Mouse (Mus musculus): ENCODE data around the gene Slc25a39. TPM values are rescaled to one million over a fixed set of nuclear protein-coding genes. Genes with fewer than 3 reads are reported as not detected.
"Not testable (repeated sequence)": the region's sequence is repeated elsewhere in the genome, so short reads cannot be mapped to it uniquely, and the experiment has no call there.

The Slc25a39 gene
- total RNA-seq, 2 experiments from 2014 or later = 22.8 to 47.5 TPM

DNA sequence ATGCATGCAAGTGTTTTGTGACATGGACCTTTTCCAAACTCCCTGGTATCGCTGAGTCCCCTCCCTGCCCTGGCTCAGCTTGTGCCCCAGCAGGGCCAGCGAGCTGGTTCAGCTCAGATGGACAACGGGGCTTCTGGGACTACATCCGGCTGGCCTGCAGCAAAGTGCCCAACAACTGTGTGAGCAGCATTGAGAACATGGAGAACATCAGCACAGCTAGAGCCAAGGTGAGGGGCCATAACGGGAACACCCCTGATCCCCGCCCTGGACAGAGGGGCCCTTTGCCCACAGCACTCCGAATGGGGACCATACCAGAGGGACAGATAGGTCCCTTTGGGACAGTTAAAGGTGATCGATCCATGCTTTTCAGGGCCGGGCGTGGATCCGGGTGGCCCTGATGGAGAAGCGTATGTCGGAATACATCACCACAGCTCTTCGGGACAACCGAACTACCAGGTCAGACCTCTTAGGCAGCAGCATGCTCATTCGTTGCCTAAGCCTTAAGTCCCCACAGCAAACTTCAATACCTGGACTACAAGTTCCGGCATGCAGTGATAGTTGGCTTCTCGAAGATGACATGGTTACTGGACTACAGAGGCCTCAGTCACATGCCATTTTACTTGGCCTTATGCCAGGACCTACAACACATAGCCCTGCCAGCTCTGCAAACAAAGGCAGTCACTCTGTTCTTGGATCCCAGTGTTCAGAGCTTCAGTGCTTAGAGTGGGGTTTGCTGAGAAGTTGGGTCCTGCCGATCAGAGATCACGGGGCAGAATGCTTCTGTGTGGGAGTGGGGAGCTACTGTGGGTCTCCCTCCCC lies 9.5 kb downstream of the Slc25a39 start:
- ATAC-seq (ENCODE audit: poor library complexity, severe bottlenecking) = no peak

DNA sequence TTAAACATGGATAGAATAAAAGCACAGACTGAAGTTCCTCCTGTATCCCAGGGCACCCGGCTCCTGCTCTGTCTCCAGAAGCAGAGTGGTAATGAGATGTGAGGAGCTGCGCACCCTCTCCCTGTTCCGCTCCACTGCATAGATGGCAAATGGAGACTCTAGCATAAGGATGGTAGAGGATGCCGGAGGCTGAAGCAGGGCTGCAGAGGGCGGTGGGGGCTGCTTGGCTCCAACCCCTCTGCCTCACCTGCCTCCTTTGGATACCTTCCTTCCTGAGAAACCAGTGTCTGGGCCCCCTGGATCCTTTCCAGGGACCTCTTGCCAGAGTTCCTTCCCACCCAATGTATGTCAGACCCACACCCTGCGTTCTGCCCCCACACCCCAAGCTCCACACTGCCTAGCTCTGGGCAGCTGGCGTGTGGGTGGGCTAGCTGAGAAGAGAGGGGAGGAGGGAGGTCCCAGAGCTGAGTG lies 11.0 kb downstream of the Slc25a39 start:
- ATAC-seq (ENCODE audit: poor library complexity, severe bottlenecking) = no peak

DNA sequence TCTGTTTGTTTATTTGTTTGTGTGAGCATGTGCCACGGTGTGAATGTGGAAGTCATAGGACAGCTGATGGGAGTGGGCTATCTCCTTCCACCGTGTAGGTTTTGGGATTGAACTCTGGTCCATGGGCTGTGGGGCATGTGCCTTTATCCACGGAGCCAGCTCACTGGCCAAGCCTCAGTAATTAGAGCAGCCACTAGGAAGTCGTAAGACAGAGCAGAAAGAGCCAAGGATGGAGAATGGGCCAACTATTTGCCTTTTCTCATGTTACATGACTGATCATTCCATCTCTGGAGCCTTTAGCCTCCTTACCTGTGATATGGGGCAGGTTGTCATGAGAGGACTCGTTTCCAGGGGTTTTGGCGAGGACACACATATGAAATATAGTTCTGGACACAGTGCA lies 11.5 kb downstream of the Slc25a39 start:
- no peak for ATAC-seq (ENCODE audit: poor library complexity, severe bottlenecking)

DNA sequence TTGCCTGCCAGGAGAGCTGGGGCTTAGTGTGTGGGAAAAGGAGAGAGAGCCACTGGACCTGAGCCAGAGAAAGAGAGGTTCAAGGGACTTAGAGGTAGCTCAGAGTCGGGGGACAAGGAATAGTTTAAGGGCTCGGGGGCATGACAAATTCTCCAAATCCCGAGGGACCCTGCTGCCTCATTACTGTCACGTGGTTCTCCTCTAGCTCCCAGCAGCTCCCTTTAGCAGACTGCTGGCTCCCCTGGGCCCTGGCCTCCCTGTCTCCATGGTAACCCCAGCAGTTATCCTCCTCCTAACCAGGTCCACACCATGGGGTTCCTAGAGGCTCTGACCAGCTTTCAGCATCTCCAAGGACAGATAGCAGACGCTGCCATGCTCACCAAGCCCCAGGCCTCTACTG lies 12.5 kb downstream of the Slc25a39 start:
- ATAC-seq (ENCODE audit: poor library complexity, severe bottlenecking) = no peak

DNA sequence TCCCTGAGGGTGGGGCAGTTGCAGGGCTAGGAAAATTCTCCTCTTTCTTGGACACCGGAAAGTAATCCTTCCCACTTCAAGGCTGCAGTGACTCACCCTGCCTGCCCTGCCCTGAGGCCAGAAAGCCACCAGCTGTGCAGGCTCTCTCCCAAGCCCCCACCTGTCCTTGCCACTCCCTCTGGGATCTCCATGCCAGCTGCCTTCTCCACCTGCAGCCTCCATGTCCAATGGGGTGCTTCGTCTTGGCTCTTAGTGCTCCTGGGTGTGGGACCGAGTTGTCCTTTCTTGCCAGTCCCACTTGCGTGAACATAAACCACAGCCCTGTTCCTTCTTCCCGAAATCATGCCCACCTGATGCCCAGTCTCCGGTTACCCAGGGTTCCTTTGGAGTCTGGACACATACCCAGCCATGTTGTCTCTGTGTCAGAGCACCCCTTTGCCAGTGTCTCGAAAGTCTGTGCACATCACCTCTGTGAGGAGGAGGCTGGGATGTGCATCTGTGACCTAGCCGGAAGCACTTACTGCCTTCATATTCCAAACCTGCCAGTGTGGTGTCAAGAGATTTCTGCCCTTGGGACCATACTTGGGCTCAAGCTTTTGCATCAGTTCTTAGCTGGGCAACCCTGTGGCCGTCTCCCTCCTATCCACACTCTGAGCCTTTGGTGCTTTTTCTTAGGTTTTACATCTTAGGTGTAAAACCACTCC lies 13.2 kb downstream of the Slc25a39 start:
- ATAC-seq (ENCODE audit: poor library complexity, severe bottlenecking) = no peak

DNA sequence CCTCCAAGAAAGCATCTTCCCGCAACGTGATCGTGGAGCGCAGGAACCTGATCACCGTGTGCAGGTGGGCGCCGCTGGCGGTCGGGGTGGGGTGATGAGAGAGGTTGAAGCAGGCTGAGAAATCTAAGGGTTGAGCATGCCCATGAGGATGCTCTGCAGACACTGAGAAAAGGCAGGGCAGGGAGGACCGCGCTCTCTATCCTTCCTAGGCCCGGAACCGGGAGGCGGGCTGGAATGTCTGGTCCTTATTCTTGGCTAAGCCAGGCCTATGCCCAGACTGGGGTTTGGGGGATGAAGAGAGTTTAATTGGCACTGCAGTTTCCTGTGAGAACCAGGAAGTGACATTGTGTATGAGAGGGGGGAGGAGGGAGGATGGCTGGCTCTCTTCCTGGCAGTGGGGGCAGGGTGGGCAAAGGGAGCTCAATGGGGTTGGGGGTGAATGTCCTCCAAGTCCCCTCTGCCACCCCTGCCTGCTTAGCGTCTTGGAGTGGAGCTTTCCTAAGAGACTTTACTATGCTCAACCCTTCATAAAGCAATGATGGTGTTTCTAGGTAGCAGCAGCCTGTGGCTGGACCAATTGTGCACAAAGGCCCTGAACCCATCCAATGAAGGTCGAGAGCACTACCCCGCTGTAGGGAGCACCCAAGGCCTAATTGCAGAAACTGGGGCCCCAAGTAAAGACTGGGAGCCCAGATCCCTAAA lies 13.9 kb downstream of the Slc25a39 start:
- no peak for ATAC-seq (ENCODE audit: poor library complexity, severe bottlenecking)

DNA sequence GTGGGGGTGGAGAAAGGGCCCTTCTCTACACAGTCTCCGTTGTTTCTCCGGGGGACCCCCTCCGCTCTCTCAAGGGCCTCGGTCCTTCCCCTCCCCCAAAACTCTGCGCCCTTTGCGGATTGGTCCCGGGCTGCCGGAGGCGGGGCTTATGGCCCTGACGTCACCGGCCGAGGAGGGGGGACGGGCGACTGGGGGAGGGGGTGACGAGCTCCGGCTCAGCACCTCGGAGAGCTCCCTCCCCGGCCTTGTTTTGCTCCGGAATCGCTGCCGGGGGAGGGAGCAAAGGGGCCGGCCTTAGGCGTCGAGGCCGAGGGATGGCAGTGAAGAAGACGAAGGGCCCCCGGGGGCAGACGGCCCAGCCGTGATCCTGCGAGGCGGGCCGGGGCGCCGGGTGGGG lies 14.5 kb downstream of the Slc25a39 start, which contains the start of gene Rundc3a:
TSS of gene Rundc3a (plus strand) at position 166 of the 397 bp plus-strand sequence.
- peak; percentile 24; the same call in 1 of the 2 replicates for ATAC-seq (ENCODE audit: poor library complexity, severe bottlenecking)

DNA sequence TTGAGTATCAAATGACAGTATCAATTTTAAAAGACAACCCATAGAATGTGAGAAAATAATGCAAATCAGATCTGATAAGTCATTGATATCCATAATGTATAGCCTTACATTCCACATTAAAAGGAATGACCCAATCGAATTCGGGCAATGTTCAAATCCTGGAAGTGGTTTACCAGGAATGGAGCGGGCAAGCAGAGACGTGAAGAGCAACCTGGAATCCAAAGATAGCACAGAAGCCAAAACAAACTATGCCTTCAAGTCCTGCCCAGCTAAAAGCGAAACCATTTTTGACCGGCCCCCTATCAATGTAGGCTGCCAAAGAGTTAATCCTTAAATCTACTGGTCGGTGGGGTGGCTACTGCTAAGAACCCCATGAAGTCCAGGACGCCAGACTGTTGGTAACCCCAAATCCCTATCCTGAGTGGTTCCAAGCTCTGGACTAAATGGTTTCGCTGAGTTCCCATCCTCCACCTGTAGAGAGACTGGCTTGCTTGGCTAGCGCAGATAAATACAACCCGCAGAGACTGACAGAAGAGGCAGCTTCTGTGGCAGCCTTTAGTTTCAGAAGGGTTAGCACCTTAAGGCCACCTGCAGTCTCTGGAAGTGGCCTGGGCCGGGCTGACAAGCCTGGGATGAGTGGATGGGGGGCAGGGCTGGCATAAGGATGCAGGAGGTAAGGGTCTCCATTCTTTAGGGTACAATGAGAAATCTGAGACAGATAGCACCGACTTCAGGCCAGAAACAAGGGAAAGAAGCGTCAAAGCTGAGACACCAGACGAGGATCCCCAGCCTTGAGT lies 15.1 kb downstream of the Slc25a39 start:
- no peak for ATAC-seq (ENCODE audit: poor library complexity, severe bottlenecking)

DNA sequence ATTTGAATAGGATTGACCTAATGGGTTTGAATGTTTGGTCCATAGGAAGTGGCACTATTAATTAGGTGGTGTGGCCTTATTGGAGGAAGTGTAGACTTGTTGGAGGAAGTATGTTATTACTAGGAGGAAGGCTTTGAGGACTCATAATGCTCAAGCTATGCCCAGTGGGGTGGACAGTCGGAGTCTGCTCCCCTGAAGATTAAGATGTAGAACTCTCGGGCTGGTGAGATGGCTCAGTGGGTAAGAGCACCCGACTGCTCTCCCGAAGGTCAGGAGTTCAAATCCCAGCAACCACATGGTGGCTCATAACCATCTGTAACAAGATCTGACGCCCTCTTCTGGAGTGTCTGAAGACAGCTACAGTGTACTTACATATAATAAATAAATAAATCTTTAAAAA lies 18.3 kb downstream of the Slc25a39 start:
- not testable (repeated sequence) for ATAC-seq (ENCODE audit: poor library complexity, severe bottlenecking)

DNA sequence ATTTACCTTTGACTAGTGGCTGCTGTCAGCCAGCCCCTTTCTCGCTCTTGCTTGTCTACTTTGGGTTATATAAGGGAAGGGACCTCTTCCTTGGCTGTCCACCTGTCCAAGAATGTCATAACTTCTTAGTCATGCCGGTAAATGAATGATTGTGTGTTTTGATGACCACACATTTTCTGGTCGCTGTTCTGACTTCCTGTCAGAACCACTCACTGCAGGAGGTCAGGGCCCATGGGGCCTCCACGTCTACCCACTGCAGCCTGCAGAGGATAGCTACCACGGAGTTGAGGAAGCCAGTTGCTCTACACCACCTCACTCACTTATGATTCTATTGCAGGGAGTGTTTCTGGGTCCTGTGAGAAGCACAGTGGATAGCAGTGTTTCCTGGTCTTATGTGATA lies 21.6 kb downstream of the Slc25a39 start:
- ATAC-seq (ENCODE audit: poor library complexity, severe bottlenecking) = no peak

DNA sequence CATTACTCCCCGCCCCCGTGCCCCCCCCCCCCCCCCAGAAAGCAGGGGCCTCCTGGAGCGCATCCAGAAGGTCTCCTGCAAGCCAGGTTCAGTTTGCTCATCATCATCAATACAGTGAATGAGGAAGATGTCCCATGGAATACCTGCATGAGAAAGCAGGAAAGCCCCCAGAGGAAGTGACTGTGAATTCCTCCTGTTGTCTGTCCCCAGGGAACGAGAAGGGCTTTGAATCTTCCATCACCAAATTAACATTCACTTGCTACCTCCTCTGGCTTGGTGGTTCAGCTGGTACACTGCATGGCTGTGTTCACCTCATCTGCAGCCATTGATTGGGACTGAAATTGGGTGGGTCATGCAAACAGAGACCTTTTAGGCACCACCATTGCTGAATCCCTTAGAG lies 22.7 kb downstream of the Slc25a39 start:
- ATAC-seq (ENCODE audit: poor library complexity, severe bottlenecking) = no peak

DNA sequence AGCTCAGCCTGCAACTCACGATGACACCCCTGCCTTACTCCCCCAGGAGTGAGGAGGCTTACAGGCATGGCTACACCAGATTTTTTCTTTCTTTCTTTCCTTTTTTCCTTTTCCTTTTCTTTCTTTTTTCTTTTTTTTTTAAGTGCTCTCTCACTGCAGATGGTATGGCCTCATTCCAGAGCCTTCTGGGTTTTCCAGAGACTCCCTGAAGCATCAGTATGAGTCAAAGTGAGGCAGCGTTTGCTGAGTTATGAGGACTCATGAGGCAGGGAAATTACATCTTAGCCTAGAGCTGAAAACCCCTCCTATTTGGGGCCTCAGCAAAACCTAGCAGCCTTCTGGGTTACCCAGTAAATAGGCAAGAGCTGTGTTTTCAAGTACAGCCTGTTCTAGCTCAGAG lies 23.3 kb downstream of the Slc25a39 start:
- ATAC-seq (ENCODE audit: poor library complexity, severe bottlenecking) = no peak

DNA sequence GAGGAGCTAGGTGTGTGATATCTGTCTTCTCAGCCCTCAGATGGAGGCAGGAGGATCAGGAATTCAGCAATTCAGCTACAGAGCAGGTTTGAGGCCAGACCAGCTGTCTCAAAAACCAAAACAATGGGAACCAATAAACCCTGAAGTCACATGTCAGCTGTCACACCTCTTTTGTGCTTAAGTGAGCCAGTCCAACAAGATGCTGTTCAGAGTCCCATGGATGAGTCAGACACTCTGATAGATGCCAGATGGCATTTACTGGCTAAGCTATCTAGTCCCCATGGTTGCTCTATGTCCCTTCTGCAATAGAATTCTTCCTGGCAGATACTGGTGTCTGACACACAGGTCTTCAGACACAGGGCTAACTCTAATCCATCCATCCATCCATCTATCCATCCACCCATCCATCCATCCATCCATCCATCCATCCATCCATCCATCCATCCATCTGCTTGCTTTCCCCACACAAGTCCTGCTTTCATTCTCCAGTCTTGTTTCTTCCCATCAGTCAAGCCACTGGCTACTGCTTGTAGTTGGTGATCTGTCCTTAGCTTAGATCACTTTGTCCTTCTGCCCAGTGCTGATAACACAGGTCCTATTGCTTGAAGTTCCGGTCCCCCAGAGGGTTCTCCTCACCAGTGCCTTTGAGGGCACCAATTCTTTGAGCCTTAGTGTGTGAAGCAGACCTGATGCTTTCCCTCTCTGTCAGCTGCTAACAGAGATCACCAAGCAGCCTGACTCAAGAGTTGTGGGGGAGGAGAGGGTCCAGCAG lies 24.2 kb downstream of the Slc25a39 start:
- no peak for ATAC-seq (ENCODE audit: poor library complexity, severe bottlenecking)

DNA sequence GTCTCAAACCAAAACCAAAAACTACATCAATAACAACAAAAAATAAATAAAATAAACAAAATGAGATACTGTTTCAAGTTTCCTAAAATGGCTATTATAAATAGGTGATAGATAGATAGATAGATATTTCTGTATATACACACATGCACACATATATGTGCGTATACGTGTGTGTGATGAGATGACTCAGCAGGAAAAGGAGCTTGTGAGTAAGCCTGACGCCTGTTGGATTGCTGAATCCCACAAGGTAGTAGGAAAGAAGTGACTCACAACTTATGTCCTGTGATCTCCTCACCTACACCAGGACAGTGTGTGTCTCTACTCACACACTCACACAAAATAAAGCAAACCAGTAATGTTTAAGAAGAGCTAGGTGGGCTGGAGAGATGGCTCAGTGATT lies 25.0 kb downstream of the Slc25a39 start:
- ATAC-seq (ENCODE audit: poor library complexity, severe bottlenecking) = no peak

DNA sequence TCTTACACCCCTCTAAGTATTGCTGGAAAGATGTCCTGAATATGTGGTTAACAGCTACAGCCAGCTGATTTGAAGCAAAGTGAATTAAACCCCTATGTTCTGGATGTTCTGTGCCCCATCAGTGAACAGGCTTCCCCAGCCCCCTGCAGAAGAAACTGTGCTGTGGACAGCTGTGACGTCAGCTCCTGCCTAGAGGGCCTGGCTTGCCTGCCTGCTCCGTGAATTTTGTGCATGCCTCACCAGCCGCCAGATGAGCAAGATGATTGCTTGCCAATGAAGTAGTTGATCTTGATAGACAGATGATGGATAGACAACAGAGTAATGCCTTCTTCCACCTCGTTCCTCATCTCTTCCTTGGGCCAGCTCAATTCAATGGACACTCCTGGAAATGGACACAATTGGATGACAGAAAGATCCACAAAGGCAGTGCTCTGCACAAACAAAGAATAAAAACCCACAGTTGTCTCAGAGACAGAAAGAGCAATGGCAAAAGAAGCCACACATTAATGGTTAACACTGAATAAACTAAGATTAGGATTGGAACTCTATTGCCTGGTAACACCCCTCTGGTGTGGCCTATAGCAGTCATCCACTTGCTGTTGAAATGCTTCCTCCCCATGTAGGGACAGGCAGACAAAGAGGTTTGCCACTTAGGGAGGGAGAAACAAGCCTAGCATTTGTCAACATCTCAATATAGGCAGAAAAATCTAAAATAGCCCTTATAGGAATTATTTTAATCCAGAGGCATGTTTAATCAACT lies 26.2 kb downstream of the Slc25a39 start:
- no peak for ATAC-seq (ENCODE audit: poor library complexity, severe bottlenecking)

DNA sequence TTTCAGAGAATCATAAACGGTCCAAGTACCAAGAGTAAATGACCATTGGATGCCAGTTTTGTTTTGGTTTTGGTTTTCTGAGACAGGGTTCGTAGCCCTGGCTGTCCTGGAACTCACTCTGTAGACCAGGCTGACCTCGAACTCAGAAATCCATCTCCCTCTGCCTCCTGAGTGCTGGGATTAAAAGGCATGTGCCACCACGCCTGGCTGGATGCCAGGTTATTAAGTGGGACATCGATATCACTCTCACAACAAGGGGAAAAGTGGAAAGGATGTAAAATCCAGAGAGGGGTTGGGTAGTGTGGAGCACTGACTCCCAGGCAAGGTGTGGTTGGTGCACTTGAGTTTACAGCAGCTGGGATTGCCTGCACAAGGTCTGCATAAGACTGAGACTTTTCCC lies 27.7 kb downstream of the Slc25a39 start:
- no peak for ATAC-seq (ENCODE audit: poor library complexity, severe bottlenecking)

DNA sequence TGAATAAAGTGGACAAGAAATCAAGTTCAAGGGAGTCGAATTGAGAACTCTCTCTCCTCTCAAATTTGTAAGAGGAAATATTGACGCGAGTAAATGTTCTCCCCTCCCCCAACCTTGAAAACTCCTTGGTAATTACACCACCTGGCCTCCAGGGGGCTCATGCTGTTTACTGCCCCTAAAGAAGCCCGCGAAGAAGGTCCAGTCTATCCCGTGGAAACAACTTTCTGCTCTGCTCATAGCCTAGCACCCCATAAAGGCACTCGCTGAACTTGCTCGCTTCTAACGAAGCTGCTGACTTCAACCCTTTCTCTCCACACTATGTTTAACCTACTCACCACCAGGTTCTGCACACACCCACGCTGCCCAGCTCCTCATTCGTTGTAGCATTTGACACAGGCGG lies 30.6 kb downstream of the Slc25a39 start:
- no peak for ATAC-seq (ENCODE audit: poor library complexity, severe bottlenecking)

DNA sequence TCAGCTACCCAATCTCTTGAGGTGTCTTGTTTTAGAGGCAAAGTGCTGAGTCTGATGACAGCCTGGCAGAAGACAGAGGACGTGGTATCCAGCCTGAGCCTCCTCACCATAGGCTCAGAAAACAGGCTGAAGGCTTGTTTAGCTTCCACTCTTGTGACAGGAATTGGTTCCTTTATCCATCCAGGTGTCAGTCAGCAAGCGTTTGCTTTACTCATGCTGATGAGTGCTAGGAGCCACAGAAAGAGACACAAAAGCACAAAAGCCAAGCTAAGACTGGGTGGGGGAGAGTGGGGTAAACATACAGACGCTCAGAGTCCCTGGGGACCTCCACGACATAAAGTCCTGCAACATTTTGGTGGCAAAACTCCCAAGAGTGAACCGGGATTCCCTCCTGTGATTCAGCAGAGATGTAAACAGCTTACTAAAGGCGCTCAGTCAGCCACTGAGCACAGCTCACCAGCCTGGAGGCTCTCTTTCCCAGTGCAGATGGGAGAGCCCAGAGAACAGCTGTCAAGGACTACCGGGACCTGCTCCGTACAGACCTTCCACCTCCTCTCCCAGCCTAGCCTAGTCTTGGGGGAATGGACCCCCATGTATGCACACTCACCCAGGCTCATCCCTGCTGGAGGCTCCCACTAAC lies 31.4 kb downstream of the Slc25a39 start:
- ATAC-seq (ENCODE audit: poor library complexity, severe bottlenecking) = no peak

All from megakaryocyte, adult 5-6 weeks (primary cell).